Mouse (Mus musculus) liver, adult 2 months (tissue): ENCODE measurements around the gene Trafd1.

Experiments used
- CTCF ChIP-seq: fragments of 200-500 bp; IDR thresholded peaks from 2 replicates; pipeline ENCODE4 v1.5.1; 2011; ENCODE audit warnings: low read depth, low read length, control low read depth
- POLR2A ChIP-seq: fragments of 200-500 bp; IDR thresholded peaks from 2 replicates; pipeline ENCODE4 v1.6.1; 2011; ENCODE audit warnings: low read length, control low read depth; ENCODE audit not compliant: insufficient read depth; ENCODE audit errors: extremely low read depth

GRCm38 (mm10) chr5:121380692-121381091, 4.7 kb downstream of the Trafd1 start:
- peak; percentile 38 for TF ChIP-seq CTCF
- TF ChIP-seq POLR2A = no peak
